Mouse (Mus musculus): ENCODE data around the gene Gm5157. TPM values are rescaled to one million over a fixed set of nuclear protein-coding genes. Genes with fewer than 3 reads are reported as not detected.

Gene Gm5157
- polyA plus RNA-seq (2012; rRNA removed) = not detected in 2 replicates

DNA sequence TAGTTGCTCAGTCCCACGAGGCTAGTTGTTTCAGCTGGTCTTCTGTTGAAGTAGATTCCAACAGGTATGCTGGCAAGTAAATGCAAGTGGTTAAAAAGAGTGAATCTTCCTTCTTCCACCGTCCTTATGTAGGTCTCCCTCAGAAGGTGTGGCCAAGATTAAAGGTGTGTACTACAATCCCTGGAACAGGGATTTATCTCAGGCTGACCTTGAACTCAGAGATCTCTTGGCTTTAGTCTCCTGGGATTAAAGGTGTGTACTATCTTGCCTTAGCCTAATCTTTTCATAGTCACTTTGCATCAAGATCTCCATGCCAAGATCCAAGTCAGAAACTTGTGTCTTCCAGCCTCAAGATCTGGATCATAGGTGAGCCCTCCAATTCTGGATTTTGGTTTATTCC lies at the start of gene Gm5157:
Gene Gm5157 (minus strand): TSS at position 101 of the 400 bp plus-strand sequence.

DNA sequence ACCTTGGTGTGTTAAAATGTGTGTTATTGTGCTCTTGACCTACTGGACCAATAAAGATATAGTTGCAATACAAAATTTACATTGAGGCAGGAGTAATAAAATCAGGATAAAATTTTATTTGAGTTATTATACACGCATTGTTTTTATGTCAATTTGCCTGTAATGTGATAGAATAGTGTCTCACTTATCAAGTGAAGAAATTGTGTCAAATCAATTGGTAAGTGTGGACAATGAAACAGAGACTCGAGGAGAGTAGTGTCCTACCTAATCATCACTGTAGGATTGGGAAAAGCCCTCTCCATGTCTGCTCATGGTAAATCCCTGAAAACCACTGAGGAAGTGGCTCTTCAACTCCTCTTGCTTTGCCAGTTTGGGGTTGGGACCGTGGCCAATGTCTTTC lies 28.3 kb downstream of the Gm5157 start, which contains the start of gene Vmn1r123:
Gene Vmn1r123 (plus strand): TSS at position 301 of the 400 bp plus-strand sequence.

Other genes with a start within 250 kb of the Gm5157 start
- not detected in 2 replicates for gene Vmn1r119, start 178.0 kb downstream of the Gm5157 start, polyA plus RNA-seq (2012; rRNA removed)
- not detected in 2 replicates for gene Vmn1r120, start 136.6 kb downstream of the Gm5157 start, polyA plus RNA-seq (2012; rRNA removed)
- not detected in 2 replicates for gene Vmn1r121, start 91.9 kb downstream of the Gm5157 start, polyA plus RNA-seq (2012; rRNA removed)
- not detected in 2 replicates for gene Vmn1r122, start 56.3 kb downstream of the Gm5157 start, polyA plus RNA-seq (2012; rRNA removed)
- not detected in 2 replicates for gene Vmn1r123, start 28.2 kb downstream of the Gm5157 start, polyA plus RNA-seq (2012; rRNA removed)
- gene Vmn1r124, start 70.2 kb upstream of the Gm5157 start, polyA plus RNA-seq (2012; rRNA removed) = not detected in 2 replicates
- gene Vmn1r125, start 81.8 kb upstream of the Gm5157 start, polyA plus RNA-seq (2012; rRNA removed) = not detected in 2 replicates
- gene Vmn1r126, start 111.0 kb upstream of the Gm5157 start, polyA plus RNA-seq (2012; rRNA removed) = not detected in 2 replicates
- gene Vmn1r127, start 129.4 kb upstream of the Gm5157 start, polyA plus RNA-seq (2012; rRNA removed) = not detected in 2 replicates
- gene Vmn1r128, start 158.9 kb upstream of the Gm5157 start, polyA plus RNA-seq (2012; rRNA removed) = not detected in 2 replicates
- gene Vmn1r129, start 170.9 kb upstream of the Gm5157 start, polyA plus RNA-seq (2012; rRNA removed) = not detected in 2 replicates
- gene Gm6882, start 242.3 kb upstream of the Gm5157 start, polyA plus RNA-seq (2012; rRNA removed) = not detected in 2 replicates

All from central nervous system, embryonic 18 days (tissue).